Mouse (Mus musculus): Measurements from ENCODE around the gene Troap. TPM values are rescaled to one million over a fixed set of nuclear protein-coding genes. Genes with fewer than 3 reads are reported as not detected.
A peak's percentile ranks its signal among the peaks of the same experiment; 100 is the strongest.
"Not testable (repeated sequence)": the region's sequence is repeated elsewhere in the genome, so short reads cannot be mapped to it uniquely, and the experiment has no call there.

Troap gene
- total RNA-seq, 2 experiments from 2014 or later = 11.9 to 28.1 TPM

DNA sequence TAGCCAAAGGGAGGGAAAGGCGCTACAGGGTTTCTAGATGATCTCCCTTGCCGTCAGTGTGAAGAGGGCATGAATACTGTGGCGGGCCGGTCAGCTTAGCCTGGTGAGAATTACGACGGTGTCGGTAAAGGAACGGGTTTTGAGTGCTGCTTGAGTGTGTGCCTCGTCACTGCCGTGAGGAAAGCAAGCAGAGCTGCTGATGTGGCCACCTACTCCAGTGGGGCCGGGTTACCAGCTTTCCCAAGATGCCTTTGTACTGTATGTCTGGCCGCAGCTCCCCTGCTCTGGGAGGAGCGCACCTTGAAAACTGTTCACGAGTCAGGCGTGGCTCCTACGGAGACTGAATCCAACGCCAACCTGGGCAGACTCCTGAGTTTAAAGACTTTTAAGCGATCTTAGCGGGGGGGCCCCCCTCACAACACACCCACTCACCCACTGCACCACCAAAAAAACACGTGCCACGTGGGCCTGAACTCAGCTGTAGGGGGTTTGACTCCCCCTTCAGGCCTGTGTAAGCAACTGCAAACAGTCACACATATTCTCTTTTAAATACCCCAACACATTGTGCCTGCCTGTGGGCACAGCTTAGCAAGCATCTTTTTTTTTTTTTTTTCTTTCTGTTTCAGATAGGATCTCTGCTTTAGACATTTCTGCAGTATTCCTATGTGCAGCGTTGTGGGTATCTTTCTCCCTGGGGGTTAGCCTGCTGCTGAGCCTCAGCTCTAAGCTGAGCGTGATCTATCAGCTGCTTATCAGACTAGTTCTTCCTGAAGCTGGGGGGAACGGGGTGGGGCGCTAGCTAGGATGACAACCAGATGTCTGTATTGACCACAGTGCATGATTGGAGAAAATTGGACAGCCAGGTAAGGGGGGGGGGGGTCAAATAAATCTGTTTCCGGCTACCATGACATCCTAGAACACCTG is 34.1 kb upstream of the Troap start:
- ATAC-seq (replicated peaks; ENCODE audit: low FRiP score, poor library complexity, severe bottlenecking) = 0 out of 2 replicates have a peak, but pooled peaks have one; percentile 47

DNA sequence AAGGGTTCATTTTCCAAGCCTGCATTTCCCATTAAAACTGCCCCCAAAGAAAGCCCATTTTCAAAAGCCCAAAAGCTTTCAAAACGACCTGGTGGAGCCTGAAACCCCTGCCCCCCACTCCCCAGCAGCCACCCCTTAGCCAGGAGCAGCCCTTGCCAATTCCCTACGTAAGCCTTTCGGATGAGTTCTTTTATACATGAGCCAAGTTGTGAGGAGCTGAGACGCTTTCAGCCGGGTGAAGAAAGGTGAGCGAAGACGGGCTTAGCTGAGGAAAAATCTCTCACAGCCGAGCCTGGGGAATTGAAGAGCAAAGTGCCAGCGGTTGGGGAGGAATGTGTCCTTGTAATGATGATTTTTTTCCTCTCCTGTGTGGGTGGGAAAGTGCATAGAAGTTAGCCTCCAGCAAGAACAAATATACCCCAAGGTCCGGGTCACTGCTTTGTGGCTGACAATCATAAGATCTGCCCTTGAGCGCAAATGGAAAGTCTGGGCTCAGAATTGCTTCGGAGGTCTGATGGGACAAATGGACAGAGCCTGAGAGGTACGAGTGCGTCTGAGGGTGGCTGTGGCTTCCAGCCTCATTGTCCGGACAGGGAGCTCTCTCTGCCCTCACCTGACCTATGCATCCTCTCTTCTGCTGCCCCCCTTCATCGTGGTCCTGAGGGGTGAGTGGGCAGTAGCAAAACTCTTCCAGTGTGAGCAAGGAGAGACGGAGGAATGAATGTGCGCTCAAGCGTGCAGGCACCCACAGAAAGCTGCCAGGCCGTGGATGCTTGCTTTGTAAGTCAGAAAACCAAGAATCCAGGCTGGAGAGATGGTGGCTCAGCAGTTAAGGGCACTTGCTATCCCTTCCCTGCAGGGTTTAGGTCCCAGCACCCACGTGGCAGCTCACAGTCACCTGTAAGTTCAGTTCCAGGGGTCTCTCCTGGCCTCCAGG is 33.2 kb upstream of the Troap start:
- ATAC-seq (replicated peaks; ENCODE audit: low FRiP score, poor library complexity, severe bottlenecking) = no peak

DNA sequence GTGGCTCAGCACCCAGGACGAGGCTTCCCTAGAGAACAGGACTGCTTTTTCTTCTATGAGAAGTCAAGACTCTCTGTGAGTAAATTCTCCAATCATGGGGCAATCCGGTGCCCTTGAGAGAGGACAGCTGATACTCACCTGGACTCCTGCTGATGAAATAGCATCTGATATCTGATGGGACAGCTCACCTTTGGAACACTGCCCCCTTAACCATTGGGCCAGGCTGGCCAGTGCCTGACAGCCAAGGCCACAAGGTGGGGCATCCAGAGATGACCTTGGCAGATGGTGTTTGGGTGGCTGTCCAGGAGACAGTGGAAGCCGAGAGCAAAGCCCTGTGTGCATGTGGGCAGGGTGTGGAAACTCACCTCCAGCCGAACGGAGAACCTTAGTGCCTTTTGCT is 32.0 kb upstream of the Troap start:
- ATAC-seq (replicated peaks; ENCODE audit: low FRiP score, poor library complexity, severe bottlenecking) = no peak; the same call in 1 of the 2 replicates

- no peak for ATAC-seq (replicated peaks; ENCODE audit: low FRiP score, poor library complexity, severe bottlenecking)
These were observed 29.5 kb upstream of the Troap start for GRCm38 (mm10) chr15:99044854-99045253.

DNA sequence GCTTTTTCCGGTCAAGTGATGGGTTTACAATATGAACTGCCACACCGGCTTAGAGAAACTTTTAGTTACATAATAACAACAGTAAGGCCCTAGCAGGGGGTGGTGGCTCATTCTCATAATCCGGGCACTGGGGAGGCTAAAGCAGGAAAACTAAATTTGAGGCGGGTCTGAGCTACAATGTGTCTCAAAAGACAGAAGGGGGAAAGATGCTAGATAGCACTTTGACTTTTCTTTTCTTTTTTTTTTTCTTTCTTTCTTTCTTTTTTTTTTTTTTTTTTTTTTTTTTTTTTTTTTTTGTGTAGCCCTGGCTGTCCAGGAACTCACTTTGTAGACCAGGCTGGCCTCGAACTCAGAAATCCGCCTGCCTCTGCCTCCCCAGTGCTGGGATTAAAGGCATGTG is 28.6 kb upstream of the Troap start:
- not testable (repeated sequence) for ATAC-seq (replicated peaks; ENCODE audit: low FRiP score, poor library complexity, severe bottlenecking)

- ATAC-seq (replicated peaks; ENCODE audit: low FRiP score, poor library complexity, severe bottlenecking) = peak; percentile 80
These were observed 24.7 kb upstream of the Troap start for GRCm38 (mm10) chr15:99049473-99050253.

GRCm38 (mm10) chr15:99053373-99053772 is 21.0 kb upstream of the Troap start:
- ATAC-seq (replicated peaks; ENCODE audit: low FRiP score, poor library complexity, severe bottlenecking) = no peak

DNA sequence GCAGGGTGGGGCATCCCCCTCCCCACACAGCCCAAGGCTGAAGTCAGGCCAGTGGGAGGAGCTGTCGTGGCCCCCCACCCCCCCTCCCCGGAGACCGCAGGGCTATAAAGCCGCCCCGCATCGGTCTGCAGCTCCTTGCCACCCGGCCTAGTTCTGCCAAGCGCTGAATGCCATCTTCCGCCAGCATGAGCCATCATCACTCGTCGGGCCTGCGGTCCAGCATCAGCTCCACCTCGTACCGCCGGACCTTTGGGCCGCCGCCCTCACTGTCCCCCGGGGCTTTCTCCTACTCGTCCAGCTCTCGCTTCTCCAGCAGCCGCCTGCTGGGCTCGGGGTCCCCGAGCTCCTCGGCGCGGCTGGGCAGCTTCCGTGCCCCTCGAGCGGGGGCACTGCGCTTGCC is 19.3 kb upstream of the Troap start, which contains the start of gene Prph:
Prph (plus strand) TSS at position 135 of the 400 bp plus-strand sequence.
- no peak for ATAC-seq (replicated peaks; ENCODE audit: low FRiP score, poor library complexity, severe bottlenecking)

- ATAC-seq (replicated peaks; ENCODE audit: low FRiP score, poor library complexity, severe bottlenecking) = no peak
These were observed 18.8 kb upstream of the Troap start for GRCm38 (mm10) chr15:99055511-99055961.

DNA sequence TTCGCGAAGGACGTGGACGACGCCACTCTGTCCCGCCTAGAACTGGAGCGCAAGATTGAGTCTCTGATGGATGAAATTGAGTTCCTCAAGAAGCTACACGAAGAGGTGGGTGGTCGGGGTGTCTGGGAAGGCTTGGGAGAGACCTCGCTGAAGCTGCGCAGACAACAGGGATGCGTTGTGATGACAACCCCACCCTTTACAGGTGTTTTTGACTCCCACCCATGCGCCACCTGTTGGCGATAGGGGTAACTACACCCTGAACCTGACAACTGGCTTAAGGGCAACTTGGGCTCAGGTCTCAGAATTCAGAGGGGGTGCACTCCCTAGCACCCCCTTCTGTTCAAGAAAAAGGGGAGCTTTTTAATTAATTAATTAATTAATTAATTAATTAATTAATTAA is 18.0 kb upstream of the Troap start:
- peak; percentile 47; the same call in 1 of the 2 replicates for ATAC-seq (replicated peaks; ENCODE audit: low FRiP score, poor library complexity, severe bottlenecking)

GRCm38 (mm10) chr15:99065557-99066165 is 8.7 kb upstream of the Troap start:
- no peak for ATAC-seq (replicated peaks; ENCODE audit: low FRiP score, poor library complexity, severe bottlenecking)

GRCm38 (mm10) chr15:99071988-99072387 is 2.4 kb upstream of the Troap start:
- ATAC-seq (replicated peaks; ENCODE audit: low FRiP score, poor library complexity, severe bottlenecking) = no peak

GRCm38 (mm10) chr15:99074600-99075333 is 392 bp downstream of the Troap start:
- peak; percentile 97 for ATAC-seq (replicated peaks; ENCODE audit: low FRiP score, poor library complexity, severe bottlenecking)

DNA sequence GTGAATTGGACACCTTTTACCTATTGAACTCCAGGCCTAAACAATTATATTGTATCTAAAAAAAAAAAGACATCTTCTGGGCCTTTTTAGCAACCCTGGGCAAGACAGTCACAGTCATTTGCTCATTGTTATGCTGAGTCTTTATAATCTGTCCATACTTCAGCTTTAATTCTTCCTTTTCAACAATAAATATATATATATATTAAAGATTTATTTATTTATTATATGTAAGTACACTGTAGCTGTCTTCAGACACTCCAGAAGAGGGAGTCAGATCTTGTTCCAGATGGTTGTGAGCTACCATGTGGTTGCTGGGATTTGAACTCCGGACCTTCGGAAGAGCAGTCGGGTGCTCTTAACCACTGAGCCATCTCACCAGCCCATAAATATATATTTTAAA is 1.6 kb downstream of the Troap start:
- ATAC-seq (replicated peaks; ENCODE audit: low FRiP score, poor library complexity, severe bottlenecking) = not testable (repeated sequence)

DNA sequence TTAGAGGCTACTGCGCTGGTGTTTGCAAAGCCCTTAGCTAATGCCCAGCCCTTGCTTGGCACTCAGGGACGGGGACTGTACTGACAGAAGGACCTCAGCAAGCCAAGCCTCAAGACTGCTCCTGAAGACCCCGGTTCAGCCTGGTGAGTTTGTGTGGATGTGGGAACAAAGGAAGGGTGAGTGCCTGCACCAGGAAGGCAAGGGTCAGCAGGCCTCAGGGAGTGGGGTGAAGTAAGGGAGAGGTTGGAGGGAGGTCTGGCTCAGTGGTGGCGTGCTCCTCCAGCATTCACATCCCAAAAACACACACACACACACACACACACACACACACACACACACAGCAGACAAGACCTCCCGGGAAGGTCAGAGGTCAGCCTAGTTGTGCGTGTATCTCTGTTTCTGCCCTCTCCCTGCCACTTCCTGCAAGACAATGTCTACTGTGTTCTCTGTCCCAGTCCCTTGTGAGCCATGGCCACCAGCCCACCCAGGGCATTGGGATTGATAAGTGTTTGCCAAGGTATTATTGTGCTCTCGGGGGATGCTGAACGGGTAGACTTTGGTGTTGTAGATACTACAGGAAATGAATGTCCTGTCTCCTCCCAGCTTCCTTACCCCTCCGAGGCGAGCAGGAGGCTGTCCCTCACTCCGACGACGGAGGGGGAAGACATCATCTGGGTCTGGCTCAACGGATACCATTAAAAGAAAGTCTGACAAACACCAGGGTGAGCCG is 4.0 kb downstream of the Troap start:
- ATAC-seq (replicated peaks; ENCODE audit: low FRiP score, poor library complexity, severe bottlenecking) = no peak

DNA sequence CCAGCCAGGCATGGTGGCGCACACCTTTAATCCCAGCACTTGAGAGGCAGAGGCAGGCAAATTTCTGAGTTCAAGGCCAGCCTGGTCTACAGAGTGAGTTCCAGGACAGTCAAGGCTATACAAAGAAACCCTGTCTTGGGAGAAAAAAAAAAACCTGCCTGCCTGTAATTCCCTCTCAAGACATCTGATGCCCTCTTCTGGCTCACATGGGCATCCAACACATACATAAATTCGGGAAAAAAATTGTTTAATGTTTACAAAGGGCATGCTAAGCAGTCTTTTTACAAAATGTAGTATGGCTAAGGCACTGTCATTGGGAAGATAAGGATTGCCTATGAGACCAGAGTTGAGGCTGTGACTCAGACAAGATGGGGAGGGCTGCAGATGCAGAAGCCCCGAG is 5.4 kb downstream of the Troap start:
- no peak for ATAC-seq (replicated peaks; ENCODE audit: low FRiP score, poor library complexity, severe bottlenecking)

DNA sequence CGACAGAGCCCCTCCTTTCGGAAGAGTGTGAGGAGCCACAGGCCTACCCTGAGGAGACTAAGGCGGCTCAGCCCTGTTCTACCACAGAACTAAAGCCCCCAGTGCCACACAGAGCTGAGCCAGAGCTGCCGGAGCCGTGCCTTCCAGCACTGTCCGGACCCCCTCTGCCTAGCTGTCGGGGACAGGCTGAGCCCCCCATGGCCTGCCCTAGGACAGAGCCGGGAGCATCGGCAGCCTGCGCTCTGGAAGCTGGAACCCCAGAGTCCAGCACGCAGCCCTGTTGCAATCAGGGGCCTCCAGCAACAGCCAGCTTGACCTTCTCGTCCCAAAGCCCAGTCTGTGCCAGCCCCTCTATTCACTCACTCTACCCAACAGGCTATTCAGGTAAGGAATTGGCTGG is 7.9 kb downstream of the Troap start:
- ATAC-seq (replicated peaks; ENCODE audit: low FRiP score, poor library complexity, severe bottlenecking) = no peak

- no peak for ATAC-seq (replicated peaks; ENCODE audit: low FRiP score, poor library complexity, severe bottlenecking)
These were observed 8.5 kb downstream of the Troap start for GRCm38 (mm10) chr15:99082840-99083239.
